Mouse (Mus musculus) MEL-GATA-1-ER (cell line): Measurements from ENCODE around the gene Rps19.

Experiments used
- DNase-seq: peaks from one replicate; pipeline ENCODE4 v3.0.0-alpha.2; 2012; ENCODE audit warnings: low read depth; ENCODE audit errors: extremely low read depth

Gene Rps19

DNA sequence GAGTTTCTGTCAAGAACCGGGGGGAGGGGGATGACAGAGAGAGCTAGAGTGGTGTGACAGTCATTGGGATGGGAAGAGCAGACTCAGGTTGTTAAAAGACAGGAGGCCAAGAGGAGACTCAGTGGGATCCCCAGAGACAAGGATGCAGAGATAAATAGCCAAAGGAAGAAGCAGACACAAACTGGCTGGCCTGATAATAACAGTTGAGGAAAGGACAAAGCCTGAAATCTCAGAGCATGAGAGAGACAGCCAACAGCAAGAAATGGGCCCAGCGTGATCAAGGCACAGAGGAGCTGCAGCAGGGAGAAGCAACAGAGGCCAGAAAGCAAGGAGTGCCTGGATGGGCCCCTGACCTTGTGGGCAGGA, 18.1 kb downstream of the Rps19 start:
- no peak for DNase-seq

- DNase-seq: no peak
Observed at GRCm38 (mm10) chr7:24902630-24903443, 18.7 kb downstream of the Rps19 start, which contains the start of gene Arhgef1. TSS of gene Arhgef1 (plus strand) at chr7:24902912.

DNA sequence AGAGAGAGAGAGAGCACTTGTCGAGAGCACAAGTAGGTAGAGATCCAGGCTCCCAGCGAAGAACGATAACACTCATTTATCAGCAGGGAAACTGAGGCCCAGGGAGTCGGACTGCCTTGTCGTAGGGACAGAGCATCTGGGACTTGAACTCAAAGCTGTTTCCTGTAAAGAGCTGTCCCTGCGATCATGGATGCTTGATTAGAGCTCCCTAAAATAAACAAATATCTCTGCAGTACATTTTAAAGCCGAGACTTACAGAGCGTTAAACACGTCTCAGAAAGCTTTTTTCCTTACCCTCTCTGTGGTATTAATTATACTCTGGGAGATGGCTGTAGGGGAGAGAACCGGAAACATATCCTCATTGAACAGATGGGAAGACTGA, 19.3 kb downstream of the Rps19 start:
- DNase-seq: no peak

- peak; percentile 93 for DNase-seq
Observed at GRCm38 (mm10) chr7:24904070-24904483, 19.9 kb downstream of the Rps19 start.

DNA sequence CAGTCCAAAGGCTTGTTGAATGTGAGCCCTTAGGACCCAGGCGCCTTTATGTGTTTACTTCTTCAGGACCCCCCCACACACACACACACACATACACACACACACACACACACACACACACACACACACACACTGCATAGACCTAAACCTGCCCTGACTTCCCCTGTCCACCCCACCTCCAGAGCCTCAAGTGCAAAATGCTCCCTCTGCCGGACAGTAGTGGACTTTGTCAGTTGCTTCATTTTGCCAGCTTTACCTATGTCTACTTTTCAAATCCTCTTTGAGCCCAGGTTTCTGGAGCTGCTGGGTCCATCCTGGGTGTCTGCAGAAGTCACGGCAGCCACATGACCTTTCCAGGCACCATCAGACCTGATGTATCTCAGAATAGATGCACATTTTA, 20.8 kb downstream of the Rps19 start:
- no peak for DNase-seq

GRCm38 (mm10) chr7:24906551-24906950, 22.4 kb downstream of the Rps19 start:
- no peak for DNase-seq

- DNase-seq: no peak
Observed at GRCm38 (mm10) chr7:24907211-24907748, 23.1 kb downstream of the Rps19 start.

- DNase-seq: no peak
Observed at GRCm38 (mm10) chr7:24912480-24912879, 28.3 kb downstream of the Rps19 start.

- no peak for DNase-seq
Observed at GRCm38 (mm10) chr7:24918763-24919323, 34.7 kb downstream of the Rps19 start.

DNA sequence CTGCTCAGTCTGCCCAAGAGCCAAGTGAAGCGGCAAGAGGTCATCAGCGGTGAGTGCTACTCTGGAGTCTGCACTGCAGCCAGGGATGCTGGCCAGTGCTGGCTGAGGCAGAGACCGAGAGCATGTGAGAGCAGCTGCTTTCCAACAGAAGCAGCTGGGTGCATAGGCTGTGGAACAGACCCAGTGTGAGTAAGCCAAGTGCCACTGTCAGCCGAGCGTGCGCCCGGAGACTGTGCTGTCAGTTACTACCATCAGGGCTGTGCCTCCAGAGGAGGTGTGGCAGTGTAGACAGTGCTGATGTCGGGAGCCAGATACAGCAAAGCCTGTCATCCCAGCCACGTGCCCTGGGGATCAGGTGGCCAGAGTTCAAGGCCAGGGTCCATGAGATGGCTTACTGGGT, 35.6 kb downstream of the Rps19 start:
- DNase-seq: no peak

GRCm38 (mm10) chr7:24930475-24930874, 46.3 kb downstream of the Rps19 start:
- DNase-seq: no peak

DNA sequence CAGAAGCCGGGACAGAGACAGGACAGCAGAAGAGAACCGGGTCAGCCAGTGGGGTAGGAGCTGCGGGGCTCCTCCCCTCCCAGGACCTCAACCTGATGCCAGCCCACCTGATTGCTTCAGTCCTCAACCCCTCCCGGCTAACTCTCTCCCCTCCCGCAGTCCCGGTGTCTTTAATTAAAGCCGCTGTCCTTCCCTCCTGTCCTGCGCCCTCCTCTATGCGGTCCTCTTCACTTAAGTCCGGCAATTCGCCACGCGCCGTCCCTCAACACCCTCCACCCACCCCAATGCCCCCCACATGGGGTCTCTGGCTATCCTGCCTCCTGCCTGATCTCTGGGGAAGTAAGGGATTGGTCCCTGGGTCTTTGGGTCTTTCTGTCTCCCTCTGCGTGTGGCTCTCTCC, 47.5 kb downstream of the Rps19 start:
- DNase-seq: no peak
